Mouse (Mus musculus) liver, postnatal 0 days (tissue): ENCODE data around the gene Gm20388. TPM values are rescaled to one million over a fixed set of nuclear protein-coding genes. Genes with fewer than 3 reads are reported as not detected.

Source experiments
- ATAC-seq: fragments of 200-750 bp; cut with Nextera tagmentation; 2 replicates; pipeline ENCODE4 v1.8.0; 2017; ENCODE audit warnings: mild to moderate bottlenecking, moderate library complexity
- DNase-seq: peaks from one replicate; pipeline ENCODE4 v3.0.0-alpha.2; 2016
- H3K27ac ChIP-seq: fragments of 300-500 bp; sonication (generic); 2 replicates; pipeline ENCODE4 v1.5.1; 2014; ENCODE audit warnings: antibody characterized with exemption, moderate library complexity, mild to moderate bottlenecking, low read depth
- H3K27me3 ChIP-seq: fragments of 300-500 bp; sonication (generic); 2 replicates; pipeline ENCODE4 v1.6.1; 2014; ENCODE audit warnings: low read length, control low read depth, mixed read lengths; ENCODE audit not compliant: insufficient read depth
- H3K36me3 ChIP-seq: fragments of 300-500 bp; sonication (generic); replicated peaks from 2 replicates; pipeline ENCODE4 v1.6.1; 2014; ENCODE audit warnings: mild to moderate bottlenecking, control low read depth, low read length, moderate library complexity, mixed read lengths; ENCODE audit not compliant: insufficient read depth
- H3K4me1 ChIP-seq: fragments of 300-500 bp; sonication (generic); 2 replicates; pipeline ENCODE4 v1.6.1; 2014; ENCODE audit warnings: antibody characterized with exemption, mild to moderate bottlenecking, control low read depth; ENCODE audit not compliant: insufficient read depth
- H3K4me2 ChIP-seq: fragments of 300-500 bp; sonication (generic); 2 replicates; pipeline ENCODE4 v1.6.1; 2014; ENCODE audit warnings: low read depth, mild to moderate bottlenecking, low read length, moderate library complexity, mixed read lengths
- H3K4me3 ChIP-seq: fragments of 300-500 bp; sonication (generic); 2 replicates; pipeline ENCODE4 v1.5.1; 2014; ENCODE audit warnings: low read depth, low read length
- H3K9ac ChIP-seq: fragments of 300-500 bp; sonication (generic); replicated peaks from 2 replicates; pipeline ENCODE4 v1.6.1; 2014; ENCODE audit warnings: mild to moderate bottlenecking, moderate library complexity
- H3K9me3 ChIP-seq: fragments of 300-500 bp; sonication (generic); 2 replicates; pipeline ENCODE4 v1.6.1; 2016; ENCODE audit warnings: mild to moderate bottlenecking, control low read depth, low read length, mixed read lengths
- CTCF ChIP-seq: sonication (generic); IDR thresholded peaks from 2 replicates; pipeline ENCODE4 v1.5.1; 2016; ENCODE audit warnings: antibody characterized with exemption, low read depth
- EP300 ChIP-seq: IDR thresholded peaks from 2 replicates; pipeline ENCODE4 v1.6.1; 2016; ENCODE audit warnings: antibody characterized with exemption, low read depth, mild to moderate bottlenecking
- WGBS: fragments of 180-500 bp; shearing (Covaris S2); extraction: QIAGEN DNeasy Blood & Tissue Kit; methylation state at CpG from one replicate; pipeline ENCODE4 v1.1.7; 2014; ENCODE audit not compliant: insufficient replicate concordance; 5-methylcytosine and 5-hydroxymethylcytosine counted together
- polyA plus RNA-seq: library from polyadenylated mRNA; unstranded; fragments of >200 nt; fragmentation: Nextera tagmentation; extraction: Ambion mirVana; gene quantifications from 2 replicates; pipeline ENCODE4 v1.2.1, GENCODE M21; 2015

The Gm20388 gene
- polyA plus RNA-seq, 1 experiment from 2014 or later = not detected

DNA sequence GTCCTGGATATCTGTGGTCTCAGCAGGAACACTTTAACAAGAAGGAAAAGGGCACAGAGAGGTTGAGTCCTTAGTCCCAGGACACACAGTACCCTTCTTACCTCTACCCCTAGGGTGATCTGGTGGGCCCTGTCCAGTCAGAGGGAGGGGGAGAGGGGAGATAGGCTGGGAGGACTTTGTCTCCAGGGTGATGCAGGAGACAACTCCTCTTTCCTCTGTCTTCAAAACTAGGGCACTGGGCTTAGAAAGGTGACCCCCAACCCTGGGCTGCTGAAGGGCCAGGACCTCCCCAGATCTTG is 316.9 kb downstream of the Gm20388 start:
- Histone ChIP-seq H3K4me1 (peaks cover 11% of the 10 kb centered on the region), H3K9ac (no peak overlapping the region), H3K9me3 (no peaks in the 10 kb centered on the region), H3K36me3 (no peaks in the 10 kb centered on the region), H3K27ac (no peak overlapping the region), H3K4me3 (no peak overlapping the region), H3K27me3 (peaks cover 47% of the 10 kb centered on the region), H3K4me2 (no peak overlapping the region)
- no peak for TF ChIP-seq EP300
- no peak for TF ChIP-seq CTCF
- DNase-seq = no peak
- no peak for ATAC-seq

GRCm38 (mm10) chr8:120227891-120228591 is 317.4 kb downstream of the Gm20388 start, which contains the start of gene Gse1:
Gene Gse1 (plus strand): TSS chr8:120228456.
- Histone ChIP-seq H3K4me1 (peaks cover 11% of the 10 kb centered on the region), H3K4me3 (peak within 1 kb of the TSS; percentile 50), H3K36me3 (no peaks in the 10 kb centered on the region), H3K4me2 (peak within 1 kb of the TSS; percentile 80), H3K9ac (peak within 1 kb of the TSS; percentile 34; the same call in 1 of the 2 replicates), H3K9me3 (no peaks in the 10 kb centered on the region), H3K27me3 (peaks cover 47% of the 10 kb centered on the region), H3K27ac (no peak within 1 kb of the TSS)
- DNase-seq (peak; percentile 67), ATAC-seq (peak; percentile 67)
- 13% methylated on average over 28 of the region's 52 CpGs for WGBS
- TF ChIP-seq CTCF = no peak
- no peak for TF ChIP-seq EP300

GRCm38 (mm10) chr8:120228781-120229573 is 318.3 kb downstream of the Gm20388 start:
- WGBS = 2% methylated on average over 84 of the region's 125 CpGs
- Histone ChIP-seq H3K27me3 (peaks cover 47% of the 10 kb centered on the region), H3K27ac (no peak overlapping the region), H3K9me3 (no peaks in the 10 kb centered on the region), H3K4me2 (peak overlapping the region; percentile 80), H3K4me1 (peaks cover 11% of the 10 kb centered on the region), H3K4me3 (peak overlapping the region; percentile 50), H3K9ac (peak overlapping the region; percentile 34; the same call in 1 of the 2 replicates), H3K36me3 (no peaks in the 10 kb centered on the region)
- no peak for TF ChIP-seq EP300
- no peak for TF ChIP-seq CTCF
- ATAC-seq (peak; percentile 16; the same call in 1 of the 2 replicates), DNase-seq (peak; percentile 36)

DNA sequence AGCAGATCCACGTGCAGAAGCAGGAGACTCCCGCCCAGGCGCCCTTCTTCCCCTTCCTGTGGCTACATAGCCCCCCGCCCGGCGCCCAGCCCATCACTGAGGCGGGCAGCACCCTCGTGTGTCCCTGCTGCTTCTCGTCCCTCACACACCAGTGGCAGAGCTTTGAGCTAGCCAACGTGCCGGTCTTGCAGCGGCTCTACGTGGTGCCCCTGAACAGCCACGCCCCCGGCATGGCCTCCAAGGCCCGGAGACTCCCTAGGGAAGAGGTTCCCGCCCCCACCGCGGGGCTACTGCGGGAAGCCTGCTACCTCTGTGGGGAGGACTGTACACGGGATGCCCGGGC is 318.9 kb downstream of the Gm20388 start:
- no peaks in the 10 kb centered on the region for H3K9me3 ChIP-seq
- peaks cover 47% of the 10 kb centered on the region for H3K27me3 ChIP-seq
- peak; percentile 40 for DNase-seq
- ATAC-seq = no peak
- H3K36me3 ChIP-seq = no peaks in the 10 kb centered on the region
- H3K9ac ChIP-seq = no peak overlapping the region
- TF ChIP-seq CTCF = no peak
- no peak for TF ChIP-seq EP300
- WGBS = under 1% methylated on average over 20 of the region's 22 CpGs
- peak overlapping the region; percentile 80; the same call in 1 of the 2 replicates for H3K4me2 ChIP-seq
- peaks cover 11% of the 10 kb centered on the region for H3K4me1 ChIP-seq
- H3K27ac ChIP-seq = no peak overlapping the region
- H3K4me3 ChIP-seq = peak overlapping the region; percentile 50

- TF ChIP-seq CTCF = no peak
- no peak for TF ChIP-seq EP300
- DNase-seq = no peak
- peaks cover 11% of the 10 kb centered on the region for H3K4me1 ChIP-seq
- H3K9me3 ChIP-seq = no peaks in the 10 kb centered on the region
- 16% methylated on average over 22 of the region's 22 CpGs for WGBS
- H3K9ac ChIP-seq = no peak overlapping the region
- no peak overlapping the region for H3K27ac ChIP-seq
- peak overlapping the region; percentile 50; the same call in 1 of the 2 replicates for H3K4me3 ChIP-seq
- no peaks in the 10 kb centered on the region for H3K36me3 ChIP-seq
- H3K4me2 ChIP-seq = peak overlapping the region; percentile 80; the same call in 1 of the 2 replicates
- no peak for ATAC-seq
- H3K27me3 ChIP-seq = peaks cover 47% of the 10 kb centered on the region
These were observed 319.4 kb downstream of the Gm20388 start for GRCm38 (mm10) chr8:120230081-120230480.

GRCm38 (mm10) chr8:120230715-120231614 is 320.3 kb downstream of the Gm20388 start:
- Histone ChIP-seq H3K4me2 (no peak overlapping the region; the same call in 1 of the 2 replicates), H3K4me1 (peaks cover 11% of the 10 kb centered on the region), H3K4me3 (no peak overlapping the region), H3K36me3 (no peaks in the 10 kb centered on the region), H3K9ac (no peak overlapping the region), H3K27me3 (peaks cover 47% of the 10 kb centered on the region), H3K9me3 (no peaks in the 10 kb centered on the region), H3K27ac (no peak overlapping the region)
- no peak for ATAC-seq
- TF ChIP-seq CTCF (no peak), EP300 (no peak)
- DNase-seq = no peak
- 37% methylated on average over 18 of the region's 18 CpGs for WGBS
